Mouse (Mus musculus) kidney, postnatal 0 days (tissue): Measurements from ENCODE around the gene Gramd1b. TPM values are rescaled to one million over a fixed set of nuclear protein-coding genes. Genes with fewer than 3 reads are reported as not detected.
A peak's percentile ranks its signal among the peaks of the same experiment; 100 is the strongest.
"Not testable (repeated sequence)": the region's sequence is repeated elsewhere in the genome, so short reads cannot be mapped to it uniquely, and the experiment has no call there.

Source experiments
- ATAC-seq: fragments of 200-750 bp; cut with Nextera tagmentation; replicated peaks from 2 replicates; pipeline ENCODE4 v1.8.0; 2017; ENCODE audit warnings: low read depth, moderate number of reproducible peaks, moderate TSS enrichment, moderate library complexity; ENCODE audit not compliant: low FRiP score
- DNase-seq: peaks from one replicate; pipeline ENCODE4 v3.0.0-alpha.2; 2016; ENCODE audit warnings: low spot score
- H3K27ac ChIP-seq: fragments of 300-500 bp; sonication (generic); 2 replicates; pipeline ENCODE4 v1.5.1; 2014; ENCODE audit warnings: mild to moderate bottlenecking
- H3K27me3 ChIP-seq: fragments of 300-500 bp; sonication (generic); 2 replicates; pipeline ENCODE4 v1.6.1; 2014; ENCODE audit warnings: low read length, mixed read lengths; ENCODE audit not compliant: insufficient read depth
- H3K36me3 ChIP-seq: fragments of 300-500 bp; sonication (generic); 2 replicates; pipeline ENCODE4 v1.6.1; 2014; ENCODE audit warnings: low read length, mixed read lengths; ENCODE audit not compliant: insufficient read depth
- H3K4me1 ChIP-seq: fragments of 300-500 bp; sonication (generic); replicated peaks from 2 replicates; pipeline ENCODE4 v1.6.1; 2014; ENCODE audit warnings: antibody characterized with exemption, low read length, mixed read lengths; ENCODE audit not compliant: insufficient read depth
- H3K4me2 ChIP-seq: fragments of 300-500 bp; sonication (generic); 2 replicates; pipeline ENCODE4 v1.6.1; 2014; ENCODE audit warnings: mild to moderate bottlenecking, low read length, moderate library complexity, mixed read lengths
- H3K4me3 ChIP-seq: fragments of 300-500 bp; sonication (generic); replicated peaks from 2 replicates; pipeline ENCODE4 v1.5.1; 2014; ENCODE audit warnings: low read depth, low read length
- H3K9ac ChIP-seq: fragments of 300-500 bp; sonication (generic); 2 replicates; pipeline ENCODE4 v1.6.1; 2014; ENCODE audit warnings: low read depth, low read length
- H3K9me3 ChIP-seq: fragments of 300-500 bp; sonication (generic); replicated peaks from 2 replicates; pipeline ENCODE4 v1.6.1; 2016; ENCODE audit warnings: low read length, inconsistent platforms, mixed read lengths
- CTCF ChIP-seq: IDR thresholded peaks from 2 replicates; pipeline ENCODE4 v1.5.1; 2016; ENCODE audit warnings: antibody characterized with exemption, low read depth, mild to moderate bottlenecking, moderate library complexity
- WGBS: fragments of 180-500 bp; shearing (Covaris S2); extraction: QIAGEN DNeasy Blood & Tissue Kit; methylation state at CpG from one replicate; pipeline ENCODE4 v1.1.7; 2014; 5-methylcytosine and 5-hydroxymethylcytosine counted together
- polyA plus RNA-seq: library from polyadenylated mRNA; unstranded; fragments of >200 nt; fragmentation: Nextera tagmentation; extraction: Ambion mirVana; gene quantifications from 2 replicates; pipeline ENCODE4 v1.2.1, GENCODE M21; 2015

The Gramd1b gene
- polyA plus RNA-seq, 1 experiment from 2014 or later, result 9.0 TPM

DNA sequence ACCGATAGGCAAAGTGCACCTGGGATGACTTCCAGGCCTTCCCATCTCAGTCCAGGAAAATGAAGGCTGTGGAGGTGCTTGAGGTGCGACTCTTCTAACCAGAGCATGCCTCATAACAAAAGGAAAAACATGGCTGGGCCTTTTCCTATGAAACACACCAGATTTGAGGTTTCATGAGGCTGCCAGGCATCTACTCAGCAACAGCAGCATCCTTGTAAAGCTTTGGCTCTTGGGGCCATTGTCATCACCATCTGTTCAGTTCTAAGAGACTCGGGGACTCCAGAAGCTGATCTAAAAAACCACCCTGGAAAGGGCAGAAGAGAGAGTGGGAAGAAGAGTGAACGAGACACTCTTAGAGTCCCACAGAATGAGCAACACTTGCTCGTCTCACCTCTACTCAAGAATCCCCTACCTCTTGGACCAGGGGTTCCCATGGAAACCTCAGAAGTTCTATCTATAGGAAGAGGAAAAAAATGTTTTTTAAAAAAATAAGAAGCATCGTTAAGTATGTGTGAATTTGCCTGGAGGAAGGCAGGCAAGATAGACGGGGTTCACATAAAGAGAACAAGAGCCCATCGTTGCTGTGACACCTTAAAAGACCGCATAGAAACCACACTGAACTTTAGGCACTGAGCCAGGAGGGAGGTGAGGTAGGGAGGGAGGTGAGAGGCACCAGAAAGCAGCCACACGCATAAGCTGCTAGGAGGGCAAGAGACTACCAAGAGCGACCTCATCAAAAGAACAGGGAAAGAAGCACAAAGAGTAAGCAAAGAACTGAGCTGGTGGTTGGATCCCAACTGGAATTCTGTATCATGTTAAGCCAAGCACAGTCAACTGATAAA lies 25.5 kb downstream of the Gramd1b start:
- no peaks in the 10 kb centered on the region for H3K4me1 ChIP-seq
- no peak overlapping the region for H3K27ac ChIP-seq
- H3K4me3 ChIP-seq, result no peak overlapping the region
- H3K27me3 ChIP-seq, result no peaks in the 10 kb centered on the region
- ATAC-seq (no peak), DNase-seq (no peak)
- H3K9me3 ChIP-seq, result no peaks in the 10 kb centered on the region
- no peak overlapping the region for H3K4me2 ChIP-seq
- WGBS, result 72% methylated on average over 11 of the region's 11 CpGs
- H3K36me3 ChIP-seq, result no peaks in the 10 kb centered on the region
- TF ChIP-seq CTCF, result no peak
- no peak overlapping the region for H3K9ac ChIP-seq

DNA sequence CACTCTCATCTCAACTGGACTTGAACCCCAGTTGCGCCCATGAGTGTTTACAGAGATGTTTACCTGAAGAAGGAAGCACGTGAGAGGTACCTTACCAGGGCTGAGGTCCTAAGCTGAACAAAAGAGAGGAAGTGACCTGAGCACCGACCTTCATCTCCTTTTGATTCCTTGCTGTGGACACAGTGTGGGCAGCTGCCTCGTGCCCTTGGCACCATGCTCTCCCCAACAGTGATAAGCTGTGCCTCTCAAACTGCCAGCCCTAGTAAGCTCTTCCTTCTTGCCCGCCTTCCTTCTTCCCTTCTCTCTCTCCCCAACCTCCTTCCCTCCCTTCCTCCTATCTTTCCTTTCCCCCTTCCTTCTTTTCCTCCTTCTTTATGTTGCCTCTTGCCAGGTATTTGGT lies 26.3 kb downstream of the Gramd1b start:
- no peaks in the 10 kb centered on the region for H3K9me3 ChIP-seq
- no peaks in the 10 kb centered on the region for H3K27me3 ChIP-seq
- no peak for TF ChIP-seq CTCF
- no peak overlapping the region for H3K4me2 ChIP-seq
- WGBS, result 87% methylated on average over 5 of the region's 5 CpGs
- no peak for DNase-seq
- H3K27ac ChIP-seq, result no peak overlapping the region
- no peak for ATAC-seq
- H3K9ac ChIP-seq, result no peak overlapping the region
- no peak overlapping the region for H3K4me3 ChIP-seq
- no peaks in the 10 kb centered on the region for H3K36me3 ChIP-seq
- H3K4me1 ChIP-seq, result no peaks in the 10 kb centered on the region

DNA sequence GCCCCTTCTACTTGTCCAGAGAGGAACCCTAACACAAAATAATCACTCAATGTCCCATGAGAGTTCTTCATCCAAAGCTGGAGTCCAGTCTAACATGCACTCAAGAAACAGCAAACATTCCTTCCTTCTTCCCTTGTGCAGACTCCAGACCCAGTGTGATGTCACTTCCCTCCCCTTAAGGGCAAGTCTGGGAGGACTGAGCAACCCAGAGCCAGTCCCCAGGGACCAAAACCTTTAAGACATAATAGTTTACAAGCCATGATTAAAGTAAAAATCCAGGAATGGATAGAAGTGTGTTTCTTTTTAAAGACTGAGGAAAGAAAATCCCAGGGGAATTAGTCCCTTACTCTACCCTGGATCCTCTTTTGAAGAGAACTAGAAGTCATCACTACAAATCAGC lies 30.5 kb downstream of the Gramd1b start:
- H3K4me1 ChIP-seq, result no peaks in the 10 kb centered on the region
- DNase-seq (no peak), ATAC-seq (no peak)
- no peak overlapping the region for H3K9ac ChIP-seq
- TF ChIP-seq CTCF, result no peak
- no peaks in the 10 kb centered on the region for H3K36me3 ChIP-seq
- H3K9me3 ChIP-seq, result no peaks in the 10 kb centered on the region
- no peak overlapping the region for H3K27ac ChIP-seq
- H3K27me3 ChIP-seq, result no peaks in the 10 kb centered on the region
- H3K4me2 ChIP-seq, result no peak overlapping the region
- no peak overlapping the region for H3K4me3 ChIP-seq

DNA sequence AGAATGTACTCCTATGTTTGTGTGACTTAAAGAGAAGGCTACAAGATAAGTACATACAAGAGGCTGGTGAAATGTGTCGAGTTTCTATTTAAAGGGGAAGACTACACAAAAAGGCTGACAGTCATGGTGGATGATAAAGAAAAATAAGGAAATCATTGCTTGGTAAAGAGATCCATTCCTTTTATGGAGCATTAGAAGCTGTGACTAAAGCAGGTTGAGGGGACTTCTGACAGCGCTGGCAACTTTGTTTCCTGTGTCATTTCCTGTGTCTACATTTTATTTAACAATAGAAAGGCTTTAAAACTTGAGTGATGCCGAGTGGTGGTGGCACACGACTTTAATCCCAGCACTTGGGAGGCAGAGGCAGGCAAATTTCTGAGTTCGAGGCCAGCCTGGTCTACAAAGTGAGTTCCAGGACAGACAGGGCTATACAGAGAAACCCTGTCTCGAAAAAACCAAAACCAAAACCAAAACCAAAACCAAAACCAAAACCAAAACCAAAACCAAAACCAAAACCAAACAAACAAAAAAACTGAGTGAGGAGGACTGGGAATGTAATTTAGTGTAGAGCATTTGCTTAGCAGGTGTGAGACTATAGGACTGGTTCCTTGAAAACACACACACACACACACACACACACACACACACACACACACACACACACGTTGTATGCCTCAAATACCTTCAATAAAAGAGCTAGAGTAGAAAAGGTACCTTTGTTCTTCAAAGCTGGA lies 48.7 kb downstream of the Gramd1b start:
- H3K4me1 ChIP-seq, H3K4me2 ChIP-seq, H3K36me3 ChIP-seq, H3K9me3 ChIP-seq, H3K27me3 ChIP-seq, ATAC-seq, H3K4me3 ChIP-seq, DNase-seq, H3K9ac ChIP-seq, H3K27ac ChIP-seq: not testable (repeated sequence)
- 68% methylated on average over 7 of the region's 7 CpGs for WGBS

DNA sequence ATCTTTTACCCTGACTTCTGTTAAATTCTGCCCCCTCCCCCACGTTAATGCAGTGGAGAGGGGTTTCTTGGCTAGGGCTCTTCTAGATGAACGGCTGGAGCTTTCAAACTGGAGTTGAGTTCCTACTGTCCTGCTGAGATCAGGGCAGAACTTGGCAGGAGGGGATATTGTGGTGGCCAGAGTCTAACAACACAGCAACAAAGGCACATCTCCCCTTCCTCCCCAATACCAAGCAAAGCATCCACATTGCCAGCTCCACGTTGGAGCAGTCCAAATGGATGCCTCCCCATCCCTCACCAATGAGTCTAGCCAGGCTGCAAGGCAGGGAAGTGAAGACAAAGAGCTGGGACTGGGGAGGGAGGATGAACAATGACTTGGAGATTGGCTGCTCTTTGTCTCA lies 49.9 kb downstream of the Gramd1b start:
- Histone ChIP-seq H3K4me1 (no peaks in the 10 kb centered on the region), H3K36me3 (no peaks in the 10 kb centered on the region), H3K4me3 (no peak overlapping the region), H3K27ac (no peak overlapping the region), H3K9ac (no peak overlapping the region), H3K4me2 (no peak overlapping the region), H3K9me3 (no peaks in the 10 kb centered on the region), H3K27me3 (no peaks in the 10 kb centered on the region)
- TF ChIP-seq CTCF, result no peak
- ATAC-seq (no peak), DNase-seq (no peak)
- 60% methylated on average over 3 of the region's 3 CpGs for WGBS

DNA sequence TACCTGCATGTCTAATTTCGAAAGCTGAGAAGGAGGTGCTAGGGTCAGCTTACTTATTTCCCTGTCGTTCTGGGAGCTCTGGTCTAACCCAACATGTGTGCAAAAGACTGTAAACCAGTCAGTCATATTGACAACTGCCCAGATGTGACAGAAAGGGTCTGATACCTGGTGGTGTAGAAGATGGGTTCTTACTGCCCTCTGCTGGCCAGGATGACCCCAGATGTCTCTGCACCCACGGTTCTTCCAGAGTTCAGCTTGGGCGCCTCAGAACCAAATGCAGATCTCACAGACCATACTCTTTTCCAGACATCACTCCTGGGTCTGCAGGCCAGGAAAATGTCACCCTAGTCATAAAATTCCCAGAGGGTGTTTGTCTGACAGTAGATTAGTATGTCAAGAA lies 51.9 kb downstream of the Gramd1b start:
- ATAC-seq (peak; percentile 49; the same call in 1 of the 2 replicates), DNase-seq (peak; percentile 67)
- TF ChIP-seq CTCF, result peak; percentile 82
- Histone ChIP-seq H3K27ac (no peak overlapping the region), H3K4me2 (no peak overlapping the region), H3K4me3 (no peak overlapping the region), H3K9ac (no peak overlapping the region), H3K27me3 (no peaks in the 10 kb centered on the region), H3K9me3 (no peaks in the 10 kb centered on the region), H3K36me3 (no peaks in the 10 kb centered on the region), H3K4me1 (no peaks in the 10 kb centered on the region)
- 40% methylated on average over 4 of the region's 4 CpGs for WGBS
